Mouse (Mus musculus): ENCODE measurements around the gene Mboat2. TPM values are rescaled to one million over a fixed set of nuclear protein-coding genes. Genes with fewer than 3 reads are reported as not detected.

The Mboat2 gene
- polyA plus RNA-seq, 1 experiment: 9.7 TPM

- no peaks in the 10 kb centered on the region for H3K4me1 ChIP-seq (ENCODE audit: control insufficient read depth, insufficient read depth, low read length)
- H3K27me3 ChIP-seq (ENCODE audit: control insufficient read depth, insufficient read depth, low read length): no peaks in the 10 kb centered on the region
- H3K36me3 ChIP-seq (ENCODE audit: control insufficient read depth, insufficient read depth, low read length): no peaks in the 10 kb centered on the region
- H3K4me3 ChIP-seq (ENCODE audit: control insufficient read depth, low read depth, low read length): no peak overlapping the region
- TF ChIP-seq CTCF (IDR thresholded peaks at IDR 0.05; ENCODE audit: control insufficient read depth, insufficient read depth, insufficient replicate concordance, low read depth, low read length) (no peak), POLR2A (IDR thresholded peaks at IDR 0.05; ENCODE audit: control insufficient read depth, low read depth, low read length) (no peak)
- H3K27ac ChIP-seq (ENCODE audit: control insufficient read depth, insufficient read depth, low read depth, low read length): no peak overlapping the region
These were observed 113.9 kb downstream of the Mboat2 start for GRCm38 (mm10) chr12:24944597-24944996.

- Histone ChIP-seq H3K4me3 (ENCODE audit: control insufficient read depth, low read depth, low read length) (no peak overlapping the region), H3K4me1 (ENCODE audit: control insufficient read depth, insufficient read depth, low read length) (no peaks in the 10 kb centered on the region; the same call in 1 of the 2 replicates), H3K36me3 (ENCODE audit: control insufficient read depth, insufficient read depth, low read length) (no peaks in the 10 kb centered on the region), H3K27ac (ENCODE audit: control insufficient read depth, insufficient read depth, low read depth, low read length) (no peak overlapping the region), H3K27me3 (ENCODE audit: control insufficient read depth, insufficient read depth, low read length) (no peaks in the 10 kb centered on the region)
- TF ChIP-seq POLR2A (IDR thresholded peaks at IDR 0.05; ENCODE audit: control insufficient read depth, low read depth, low read length): no peak
- no peak for TF ChIP-seq CTCF (IDR thresholded peaks at IDR 0.05; ENCODE audit: control insufficient read depth, insufficient read depth, insufficient replicate concordance, low read depth, low read length)
These were observed 116.4 kb downstream of the Mboat2 start for GRCm38 (mm10) chr12:24947065-24947464.

- Histone ChIP-seq H3K27me3 (ENCODE audit: control insufficient read depth, insufficient read depth, low read length) (no peaks in the 10 kb centered on the region), H3K27ac (ENCODE audit: control insufficient read depth, insufficient read depth, low read depth, low read length) (no peak overlapping the region), H3K4me1 (ENCODE audit: control insufficient read depth, insufficient read depth, low read length) (no peaks in the 10 kb centered on the region; the same call in 1 of the 2 replicates), H3K36me3 (ENCODE audit: control insufficient read depth, insufficient read depth, low read length) (no peaks in the 10 kb centered on the region), H3K4me3 (ENCODE audit: control insufficient read depth, low read depth, low read length) (no peak overlapping the region)
- TF ChIP-seq CTCF (IDR thresholded peaks at IDR 0.05; ENCODE audit: control insufficient read depth, insufficient read depth, insufficient replicate concordance, low read depth, low read length): peak; percentile 35; the same call in 1 of the 2 replicates
- no peak for TF ChIP-seq POLR2A (IDR thresholded peaks at IDR 0.05; ENCODE audit: control insufficient read depth, low read depth, low read length)
These were observed 117.7 kb downstream of the Mboat2 start for GRCm38 (mm10) chr12:24948344-24948743.

GRCm38 (mm10) chr12:24950376-24951046 lies 119.8 kb downstream of the Mboat2 start:
- H3K36me3 ChIP-seq (ENCODE audit: control insufficient read depth, insufficient read depth, low read length): no peaks in the 10 kb centered on the region
- H3K27ac ChIP-seq (ENCODE audit: control insufficient read depth, insufficient read depth, low read depth, low read length): no peak overlapping the region
- H3K4me3 ChIP-seq (ENCODE audit: control insufficient read depth, low read depth, low read length): no peak overlapping the region
- TF ChIP-seq CTCF (IDR thresholded peaks at IDR 0.05; ENCODE audit: control insufficient read depth, insufficient read depth, insufficient replicate concordance, low read depth, low read length) (peak; percentile 55; the same call in 1 of the 2 replicates), POLR2A (IDR thresholded peaks at IDR 0.05; ENCODE audit: control insufficient read depth, low read depth, low read length) (no peak)
- no peaks in the 10 kb centered on the region for H3K27me3 ChIP-seq (ENCODE audit: control insufficient read depth, insufficient read depth, low read length)
- no peaks in the 10 kb centered on the region; the same call in 1 of the 2 replicates for H3K4me1 ChIP-seq (ENCODE audit: control insufficient read depth, insufficient read depth, low read length)

- peak overlapping the region; percentile 52 for H3K4me3 ChIP-seq (ENCODE audit: control insufficient read depth, low read depth, low read length)
- no peak overlapping the region for H3K27ac ChIP-seq (ENCODE audit: control insufficient read depth, insufficient read depth, low read depth, low read length)
- no peaks in the 10 kb centered on the region for H3K27me3 ChIP-seq (ENCODE audit: control insufficient read depth, insufficient read depth, low read length)
- TF ChIP-seq POLR2A (IDR thresholded peaks at IDR 0.05; ENCODE audit: control insufficient read depth, low read depth, low read length) (no peak), CTCF (IDR thresholded peaks at IDR 0.05; ENCODE audit: control insufficient read depth, insufficient read depth, insufficient replicate concordance, low read depth, low read length) (peak; percentile 76; the same call in 1 of the 2 replicates)
- no peaks in the 10 kb centered on the region for H3K36me3 ChIP-seq (ENCODE audit: control insufficient read depth, insufficient read depth, low read length)
- no peaks in the 10 kb centered on the region; the same call in 1 of the 2 replicates for H3K4me1 ChIP-seq (ENCODE audit: control insufficient read depth, insufficient read depth, low read length)
These were observed 121.5 kb downstream of the Mboat2 start for GRCm38 (mm10) chr12:24952147-24952546.

GRCm38 (mm10) chr12:24955137-24955536 lies 124.5 kb downstream of the Mboat2 start:
- no peaks in the 10 kb centered on the region for H3K27me3 ChIP-seq (ENCODE audit: control insufficient read depth, insufficient read depth, low read length)
- no peaks in the 10 kb centered on the region; the same call in 1 of the 2 replicates for H3K4me1 ChIP-seq (ENCODE audit: control insufficient read depth, insufficient read depth, low read length)
- H3K27ac ChIP-seq (ENCODE audit: control insufficient read depth, insufficient read depth, low read depth, low read length): no peak overlapping the region
- no peak overlapping the region for H3K4me3 ChIP-seq (ENCODE audit: control insufficient read depth, low read depth, low read length)
- TF ChIP-seq POLR2A (IDR thresholded peaks at IDR 0.05; ENCODE audit: control insufficient read depth, low read depth, low read length): no peak
- TF ChIP-seq CTCF (IDR thresholded peaks at IDR 0.05; ENCODE audit: control insufficient read depth, insufficient read depth, insufficient replicate concordance, low read depth, low read length): no peak
- no peaks in the 10 kb centered on the region for H3K36me3 ChIP-seq (ENCODE audit: control insufficient read depth, insufficient read depth, low read length)

- no peak overlapping the region for H3K27ac ChIP-seq (ENCODE audit: control insufficient read depth, insufficient read depth, low read depth, low read length)
- H3K4me1 ChIP-seq (ENCODE audit: control insufficient read depth, insufficient read depth, low read length): no peaks in the 10 kb centered on the region
- no peak overlapping the region for H3K4me3 ChIP-seq (ENCODE audit: control insufficient read depth, low read depth, low read length)
- no peaks in the 10 kb centered on the region for H3K36me3 ChIP-seq (ENCODE audit: control insufficient read depth, insufficient read depth, low read length)
- no peaks in the 10 kb centered on the region for H3K27me3 ChIP-seq (ENCODE audit: control insufficient read depth, insufficient read depth, low read length)
- TF ChIP-seq CTCF (IDR thresholded peaks at IDR 0.05; ENCODE audit: control insufficient read depth, insufficient read depth, insufficient replicate concordance, low read depth, low read length): no peak
- TF ChIP-seq POLR2A (IDR thresholded peaks at IDR 0.05; ENCODE audit: control insufficient read depth, low read depth, low read length): no peak
These were observed 127.8 kb downstream of the Mboat2 start for GRCm38 (mm10) chr12:24958526-24958925.
